Mouse (Mus musculus) c-Kit-positive CD71-negative TER-119-negative erythroid progenitor cells, embryonic 14.5 days (primary cell): ENCODE measurements around the gene Dbh.

Source experiments
- DNase-seq: peaks from one replicate; pipeline ENCODE4 v3.0.0-alpha.2; 2013; ENCODE audit warnings: low read depth

Gene Dbh

DNA sequence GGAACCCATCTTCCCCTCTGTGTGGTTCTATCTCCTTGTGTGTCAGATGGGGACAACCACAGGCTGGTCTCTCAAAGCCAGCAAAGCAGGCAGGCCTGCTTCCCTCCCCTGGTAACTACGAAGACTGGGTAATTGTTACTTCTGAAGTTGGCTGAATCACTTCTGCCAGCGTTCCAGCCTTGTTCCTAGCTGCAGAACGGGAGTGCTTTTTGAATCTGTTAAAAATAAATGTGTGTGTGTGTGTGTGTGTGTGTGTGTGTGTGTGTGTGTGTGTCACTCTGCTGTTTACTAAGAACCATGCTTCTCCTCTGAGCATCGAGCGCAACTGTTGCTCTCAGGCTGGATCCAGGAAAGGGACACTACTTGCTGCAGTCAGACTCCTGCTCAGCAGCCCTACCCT, 1.2 kb upstream of the Dbh start:
- no peak for DNase-seq

DNA sequence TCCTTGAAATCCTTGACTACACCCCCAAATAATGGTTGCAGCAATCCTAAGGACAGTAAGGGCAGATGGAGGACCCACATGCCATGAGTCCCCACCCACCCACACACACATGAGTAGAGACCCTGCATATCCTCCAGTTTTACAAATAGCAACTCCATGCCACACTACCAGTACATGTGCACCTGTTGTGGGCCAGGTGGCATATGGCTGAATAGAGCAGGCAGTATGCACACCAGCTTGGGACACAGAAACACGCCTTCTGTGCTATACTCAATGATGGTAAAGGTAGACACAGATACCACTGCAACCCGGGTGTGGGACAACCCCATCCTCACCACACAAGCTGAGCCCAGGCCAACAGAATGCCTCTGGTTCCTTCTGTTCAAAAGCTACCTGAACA, 1.0 kb downstream of the Dbh start:
- DNase-seq = no peak

DNA sequence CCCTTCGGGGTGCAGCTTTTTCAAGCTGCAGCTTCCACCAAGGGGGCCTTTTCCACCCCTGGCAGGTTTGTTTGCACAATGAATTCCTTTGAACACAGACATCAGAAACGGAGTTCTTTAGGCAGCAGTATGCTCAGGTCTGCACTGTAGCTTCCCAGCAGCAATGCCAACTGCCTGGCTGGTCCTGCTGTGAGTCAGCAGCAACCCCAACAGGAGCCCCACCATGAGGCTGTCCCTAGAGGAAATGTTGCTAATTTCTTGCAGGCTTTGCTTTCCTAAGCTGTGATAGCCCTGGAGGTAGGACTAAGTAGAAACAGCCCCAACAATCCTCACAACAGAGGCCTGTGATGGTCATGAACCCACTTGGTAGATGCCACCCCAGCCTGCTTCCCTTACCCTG, 2.0 kb downstream of the Dbh start:
- no peak for DNase-seq

DNA sequence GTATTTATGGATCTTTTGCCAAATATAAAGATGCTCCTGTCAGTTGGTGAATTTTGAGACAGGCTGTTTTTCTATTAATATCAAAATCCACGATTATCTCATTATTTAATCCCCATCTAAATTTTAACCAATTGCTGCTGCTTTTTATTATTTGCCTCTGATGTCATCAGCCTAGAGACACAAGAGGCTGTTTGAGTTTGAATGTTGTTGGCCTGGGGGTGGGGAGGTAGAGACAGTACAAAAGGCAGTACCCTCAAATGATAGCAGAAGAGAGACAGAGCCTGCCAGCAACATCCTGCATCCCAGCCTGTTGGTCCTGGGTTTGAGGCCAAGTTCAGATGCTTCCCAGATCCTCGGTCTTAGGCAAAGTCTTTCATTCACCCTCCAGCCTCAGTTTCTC, 9.2 kb downstream of the Dbh start:
- DNase-seq = no peak

DNA sequence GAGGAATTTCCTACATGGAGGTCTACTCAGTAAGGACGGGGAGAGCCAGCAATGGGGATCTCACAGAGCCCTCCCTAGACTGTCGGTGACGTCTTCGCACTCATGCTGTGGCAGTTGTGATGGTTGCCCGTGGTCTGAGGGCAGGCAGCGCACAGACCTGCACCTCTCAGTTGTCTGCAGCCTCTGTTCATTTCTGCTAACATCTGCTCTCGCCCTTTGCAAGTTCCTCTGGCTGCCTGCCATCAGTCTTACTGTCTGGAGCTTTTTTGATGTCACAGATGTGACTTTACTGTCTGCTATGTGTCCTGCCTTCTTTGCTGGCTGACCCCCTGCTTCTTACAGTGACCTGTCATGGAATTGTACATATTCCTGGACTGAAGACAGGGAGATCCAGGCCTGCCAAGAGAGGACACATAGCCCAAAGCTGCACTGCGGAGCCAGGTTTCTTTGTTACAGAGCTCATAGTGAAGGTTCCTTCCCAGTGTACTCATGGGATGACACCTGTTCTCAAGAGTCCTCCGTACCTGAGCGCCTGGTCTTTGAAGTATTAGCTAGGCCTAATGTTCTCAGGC, 10.7 kb downstream of the Dbh start:
- DNase-seq = no peak

DNA sequence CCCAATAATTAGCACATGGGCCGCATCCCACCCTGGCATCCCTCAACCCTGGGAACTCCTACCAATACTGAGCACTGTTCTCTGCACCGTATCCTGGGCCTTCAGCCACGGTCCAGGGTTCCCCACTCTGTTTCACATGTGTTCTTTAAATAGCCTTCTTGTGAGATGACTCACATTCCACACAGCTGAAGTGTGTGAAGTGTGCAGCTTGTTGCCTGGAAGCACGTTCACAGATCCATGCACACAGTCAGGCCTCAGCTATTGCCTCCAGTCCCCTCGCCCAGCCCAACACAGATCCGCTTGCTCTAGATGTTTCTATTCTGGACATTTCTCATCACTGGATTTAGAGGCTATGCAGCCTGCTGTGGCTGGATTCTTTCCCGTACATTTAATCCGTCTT, 14.1 kb downstream of the Dbh start:
- no peak for DNase-seq

DNA sequence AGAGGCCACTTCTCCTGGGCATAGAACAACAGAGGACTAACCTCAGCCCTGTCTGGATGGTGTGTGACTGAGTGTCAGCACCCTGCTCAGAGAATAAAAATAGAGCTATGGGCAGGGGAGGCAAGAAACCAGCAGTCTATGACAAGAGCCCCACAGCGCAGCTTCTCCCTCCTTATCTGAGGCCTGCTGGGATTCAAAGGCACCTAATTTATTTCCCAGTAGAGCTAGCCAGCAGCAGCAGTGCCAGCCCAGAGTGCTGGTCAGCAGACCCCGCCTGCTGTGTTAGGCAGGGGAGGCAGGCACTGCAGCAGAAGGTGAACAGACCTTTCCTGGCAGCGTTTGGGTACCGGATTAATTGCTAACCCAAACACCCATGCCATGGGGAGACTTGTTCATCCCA, 16.9 kb downstream of the Dbh start:
- DNase-seq = no peak

DNA sequence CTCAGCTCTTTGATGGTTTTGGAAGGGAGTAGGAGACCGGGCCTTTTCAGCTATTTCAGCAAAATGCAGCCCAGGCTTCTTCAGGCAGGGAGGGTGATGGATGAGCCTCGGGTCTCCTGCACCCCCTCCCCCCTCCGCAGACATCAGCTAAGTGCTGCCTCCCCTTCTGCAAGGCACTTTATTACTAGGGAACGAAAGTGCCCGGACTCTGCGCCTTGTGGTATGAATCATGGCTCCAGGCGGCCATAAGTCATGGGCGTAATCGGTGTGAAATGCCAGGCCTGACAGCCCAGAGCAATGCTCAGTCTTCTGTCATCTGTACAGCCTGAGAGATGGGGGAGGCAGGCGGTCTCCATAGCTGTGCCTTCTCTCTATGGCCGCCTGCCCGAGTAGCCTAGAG, 18.7 kb downstream of the Dbh start:
- DNase-seq = no peak

DNA sequence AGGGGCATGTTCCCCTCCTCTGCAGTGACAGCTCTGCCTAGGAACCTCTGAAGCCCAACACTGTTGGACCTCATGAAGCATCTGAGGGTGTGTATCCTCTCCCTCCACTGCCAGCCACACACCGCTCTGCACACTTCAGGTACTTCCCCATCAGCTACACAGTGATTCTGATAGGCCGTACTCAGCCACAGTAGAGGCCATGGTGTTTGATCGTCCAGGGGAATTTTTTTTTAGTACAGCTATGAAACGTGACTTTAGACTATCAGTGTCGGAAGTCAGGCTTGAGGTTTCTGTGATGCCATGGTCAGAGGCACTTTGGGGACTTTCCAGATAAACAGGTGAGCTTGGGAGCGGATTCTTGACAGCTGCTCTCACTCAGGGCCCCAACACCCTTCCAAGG, 22.5 kb downstream of the Dbh start:
- DNase-seq = no peak

DNA sequence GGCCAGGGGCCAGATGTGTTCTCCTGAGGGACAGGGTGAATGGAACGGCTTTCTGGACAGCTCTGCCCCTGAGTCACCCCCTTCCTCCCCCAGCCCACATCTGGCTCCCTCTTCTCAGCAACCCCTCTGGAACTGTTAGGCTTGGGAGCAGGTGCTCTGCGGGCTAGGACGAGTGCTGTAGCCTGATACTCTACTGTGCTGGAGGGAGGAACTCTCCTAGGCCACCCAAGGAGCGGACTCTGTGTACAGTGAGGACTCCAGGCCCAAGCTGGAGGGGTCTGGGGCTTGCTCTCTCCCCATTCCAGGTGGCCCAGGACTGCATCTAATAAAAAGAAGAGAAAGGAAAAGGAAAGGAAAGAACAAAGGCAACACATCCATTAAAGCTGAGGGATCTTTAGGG, 25.0 kb downstream of the Dbh start:
- DNase-seq = no peak

DNA sequence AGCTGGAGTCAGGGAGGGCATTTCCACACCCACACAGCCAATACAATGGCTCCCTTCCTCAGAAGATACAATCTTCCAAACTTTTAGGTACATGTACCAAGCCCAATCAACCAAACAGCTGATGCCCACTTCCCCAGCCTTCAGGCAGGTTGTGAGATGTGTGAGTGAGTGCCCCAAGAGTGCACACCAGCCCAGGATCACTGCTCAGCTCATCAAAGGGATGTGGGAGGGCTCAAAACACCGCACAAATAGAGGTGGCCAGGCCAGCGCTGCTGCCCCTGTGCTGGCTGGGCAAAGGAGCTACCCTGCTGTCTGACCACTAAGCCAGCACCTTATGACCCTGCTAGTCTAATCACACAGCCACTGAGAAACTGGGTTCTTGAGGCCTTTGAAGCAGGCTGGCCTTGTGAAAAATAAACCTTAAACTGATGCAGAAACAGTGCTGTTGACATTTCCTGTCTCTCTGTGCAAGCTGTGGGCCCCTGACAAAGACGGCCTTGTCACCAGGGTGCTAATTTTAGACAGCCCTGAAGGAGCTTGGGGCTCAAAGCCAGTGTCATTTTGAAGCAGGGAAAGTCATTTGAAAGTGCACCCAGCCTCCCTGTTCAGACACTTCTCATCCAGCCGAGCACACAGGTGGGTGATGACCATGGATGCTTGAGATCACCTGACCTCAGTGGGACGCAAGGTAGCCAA, 33.7 kb downstream of the Dbh start:
- DNase-seq = no peak

DNA sequence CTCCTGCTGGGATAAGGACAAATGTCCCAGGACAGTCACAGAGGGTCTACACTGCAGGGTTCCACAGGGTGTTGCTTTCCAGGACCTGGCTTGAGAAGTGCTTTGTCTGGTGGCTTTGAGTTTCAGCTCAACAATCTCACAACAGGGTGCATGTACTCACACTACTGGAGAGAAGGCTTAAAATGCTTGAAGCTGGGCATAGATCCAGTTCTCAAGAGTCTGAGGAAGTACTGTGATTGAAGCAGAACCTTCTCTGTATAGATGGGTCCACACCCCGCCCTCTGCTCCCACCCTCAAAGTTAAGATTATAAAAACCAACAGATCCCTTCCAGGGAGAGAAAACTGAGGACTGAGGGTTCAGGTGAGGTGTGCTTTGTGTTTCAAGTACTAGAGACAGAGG, 35.6 kb downstream of the Dbh start:
- DNase-seq = no peak

DNA sequence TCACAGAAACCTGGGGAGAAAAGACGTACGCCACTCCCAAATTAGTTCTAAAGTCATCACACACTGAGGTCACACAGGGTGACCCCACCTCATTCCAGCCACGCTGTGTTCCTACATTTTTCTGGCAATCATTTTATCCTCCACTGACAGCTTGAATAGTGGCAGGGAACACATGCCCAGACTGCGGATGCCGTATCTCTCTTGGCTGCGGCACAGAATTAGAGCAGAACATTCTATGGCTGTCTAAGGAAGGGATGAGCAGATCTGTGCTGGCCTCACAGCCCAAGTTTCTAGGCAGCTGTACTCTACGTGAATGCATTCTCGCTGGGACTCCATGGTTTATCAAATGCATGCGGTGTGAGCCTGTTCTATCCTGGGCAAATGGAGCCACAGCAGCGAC, 40.6 kb downstream of the Dbh start:
- DNase-seq = no peak

DNA sequence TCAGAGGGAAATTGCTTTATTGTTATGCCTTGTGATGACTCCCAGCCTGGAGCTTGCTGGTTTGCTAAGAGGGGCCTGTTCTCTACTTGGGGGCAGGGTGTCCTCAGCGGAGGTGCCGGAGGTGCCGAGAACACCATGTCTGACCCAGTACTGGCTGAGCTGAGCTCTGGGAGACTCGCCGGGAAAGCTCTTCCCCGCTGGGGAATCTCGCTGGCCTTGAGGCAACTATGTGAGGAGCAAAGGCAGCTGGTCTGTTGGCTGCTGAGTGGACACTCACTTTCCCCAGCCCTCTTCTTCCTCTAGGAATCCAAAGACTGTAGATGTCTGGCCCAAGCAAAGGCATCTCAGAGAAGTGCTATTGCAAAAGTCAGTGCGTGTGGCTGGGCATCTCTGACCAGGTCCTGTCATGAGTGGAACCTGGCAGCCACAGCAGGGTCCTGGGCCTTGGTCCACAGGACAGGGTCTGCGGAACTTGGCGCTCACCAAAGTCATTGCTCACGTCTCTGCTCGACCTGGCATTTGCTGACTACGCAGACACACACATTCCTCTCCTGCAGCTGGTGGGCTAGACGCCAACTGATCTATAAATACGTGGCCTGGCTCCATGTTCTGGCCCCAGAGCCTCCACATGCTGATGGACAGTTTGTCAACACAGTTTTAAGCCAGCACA, 41.2 kb downstream of the Dbh start:
- no peak for DNase-seq

DNA sequence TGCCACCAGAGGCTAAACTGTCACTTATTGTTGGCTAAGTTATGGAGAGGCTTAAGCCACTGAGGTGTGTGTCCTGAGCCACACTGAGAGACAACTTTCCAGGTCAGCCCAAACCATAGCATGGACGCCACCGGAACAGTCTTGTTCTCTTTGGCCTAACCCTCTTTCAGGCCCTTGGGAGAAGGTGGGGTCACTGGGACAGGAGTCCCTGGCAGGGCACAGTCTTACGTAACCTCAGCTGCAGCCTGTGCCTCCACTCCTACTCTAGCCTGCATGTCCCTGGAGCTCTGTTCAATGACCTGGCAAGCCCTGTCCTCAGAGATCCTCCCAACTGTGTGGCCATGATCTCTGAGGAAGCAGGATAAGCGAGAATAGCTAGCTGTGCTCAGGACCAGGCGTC, 42.1 kb downstream of the Dbh start:
- no peak for DNase-seq

DNA sequence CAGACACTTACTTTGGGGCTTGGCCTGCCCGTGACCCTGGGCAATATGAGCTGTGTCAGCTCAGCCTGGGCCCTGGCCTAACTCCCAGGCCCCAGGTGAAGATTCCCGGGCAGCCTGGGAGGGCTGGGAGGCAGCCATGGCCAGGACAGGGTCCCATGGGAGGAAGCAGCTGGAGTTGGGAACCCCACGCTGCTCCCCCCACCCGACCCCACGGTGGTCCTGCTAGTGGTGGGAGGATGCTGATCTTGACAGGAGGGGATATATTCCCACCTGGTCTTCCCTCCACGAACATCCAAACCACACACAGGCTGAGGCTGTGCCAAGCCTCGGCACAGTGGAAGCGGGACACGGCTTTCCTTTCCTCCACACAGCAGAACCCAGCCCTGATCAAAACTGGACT, 44.3 kb downstream of the Dbh start:
- no peak for DNase-seq

DNA sequence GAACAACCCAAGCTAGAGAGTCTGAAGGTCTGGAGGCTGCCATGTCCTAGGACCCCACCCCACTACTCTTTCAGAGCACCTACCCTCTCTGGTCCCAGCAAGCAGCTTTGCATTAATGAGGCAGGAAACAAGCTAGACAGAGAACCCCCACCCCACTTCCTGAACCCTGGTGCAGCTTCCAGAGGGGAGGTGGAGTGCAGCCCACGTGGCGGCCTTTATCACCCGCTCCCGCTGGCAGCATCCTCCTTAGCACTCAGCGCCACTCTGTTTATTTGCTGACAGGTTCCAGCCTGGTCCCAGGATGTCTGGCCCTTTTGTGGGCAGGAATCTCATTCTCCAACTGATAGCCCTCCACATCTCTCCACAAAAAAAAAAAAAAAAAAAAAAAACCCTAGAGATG, 44.8 kb downstream of the Dbh start:
- DNase-seq = no peak

DNA sequence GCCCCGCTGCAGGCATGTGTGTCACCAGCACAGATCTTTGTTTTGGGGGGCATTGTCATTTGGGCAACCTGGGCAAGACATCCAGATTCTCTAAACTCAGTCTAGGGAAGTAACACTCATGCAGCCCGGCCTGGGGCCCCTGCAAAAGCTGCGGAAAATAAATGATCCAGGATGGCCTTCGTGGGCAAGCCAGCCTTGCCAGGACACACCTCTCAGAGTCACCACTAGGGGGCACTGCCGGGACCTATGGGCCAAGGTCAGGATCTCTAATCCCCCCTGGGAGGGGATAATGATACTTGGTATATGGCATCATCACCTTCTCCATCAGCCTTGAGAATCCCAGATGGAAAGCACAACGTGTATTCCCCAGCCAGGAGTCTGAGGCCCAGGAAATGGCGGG, 45.2 kb downstream of the Dbh start:
- DNase-seq = peak; percentile 31

DNA sequence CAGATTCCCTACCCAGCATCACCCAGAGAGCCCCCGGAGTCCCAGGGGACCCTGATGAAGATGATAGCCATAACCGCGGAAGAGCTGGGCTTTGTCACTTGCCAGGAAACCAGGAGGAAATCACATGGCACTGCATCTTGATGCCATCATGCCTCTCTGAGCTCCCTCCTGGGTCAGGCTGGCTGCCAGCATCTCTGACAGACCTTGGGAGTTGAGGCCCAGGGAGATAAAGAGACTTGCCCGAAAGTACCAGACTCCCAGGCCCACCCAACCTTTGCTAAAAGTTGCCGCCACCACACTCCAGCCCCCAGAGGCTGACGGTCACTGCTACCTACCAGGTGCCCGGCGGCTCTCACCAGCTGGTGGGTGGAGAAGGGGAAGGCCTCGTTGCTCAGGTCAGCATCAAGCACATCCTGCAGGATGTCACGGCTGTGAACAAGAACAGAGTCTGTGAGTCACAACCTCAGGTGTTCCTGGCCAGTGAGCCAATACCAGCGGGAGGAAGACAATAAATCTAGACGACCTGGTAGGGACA, 45.7 kb downstream of the Dbh start:
- no peak for DNase-seq

DNA sequence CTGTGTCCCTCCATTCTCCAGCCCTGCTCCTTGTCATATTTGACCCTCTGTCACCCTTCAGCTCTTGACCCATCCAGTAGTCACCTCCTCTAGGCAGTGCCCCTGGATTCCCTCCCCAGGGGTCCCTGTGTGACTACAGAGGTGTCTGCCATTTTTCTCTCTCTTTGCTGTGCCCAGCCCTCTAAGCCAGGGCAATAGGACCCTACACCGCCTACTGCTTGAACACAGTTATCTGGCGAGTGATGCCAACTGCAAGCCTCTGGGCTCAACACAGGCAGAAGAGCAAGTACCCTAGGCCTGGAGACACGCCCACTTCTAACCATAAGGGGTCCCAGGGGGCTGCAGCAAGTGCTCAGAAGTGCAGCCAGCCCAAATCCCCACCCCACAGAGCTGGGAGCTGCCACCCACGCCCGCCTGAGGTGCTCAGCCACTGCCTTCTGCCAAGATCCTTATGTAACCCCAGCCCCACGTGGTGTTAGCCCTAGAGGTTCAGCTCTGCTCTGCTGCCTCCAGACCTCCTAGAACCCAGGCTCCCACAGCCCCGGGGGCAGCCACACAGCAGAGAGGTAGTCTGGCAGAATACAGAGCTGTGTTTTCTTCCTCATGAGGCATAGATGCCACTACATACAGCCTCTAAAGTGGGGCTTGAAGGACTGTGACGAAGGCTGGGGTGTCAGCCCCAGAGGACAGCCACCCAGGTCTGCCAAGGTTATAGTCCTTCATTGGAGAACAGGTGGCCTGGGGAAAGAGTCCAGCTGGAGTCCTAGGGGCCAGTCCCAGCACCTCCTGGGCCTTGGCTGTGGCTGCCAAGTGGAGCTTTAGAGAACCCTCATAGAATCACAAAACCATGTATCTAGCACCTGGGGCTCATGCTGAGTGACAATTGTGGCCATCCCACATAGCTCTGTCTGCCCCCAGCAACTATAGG, 47.2 kb downstream of the Dbh start:
- DNase-seq = no peak

DNA sequence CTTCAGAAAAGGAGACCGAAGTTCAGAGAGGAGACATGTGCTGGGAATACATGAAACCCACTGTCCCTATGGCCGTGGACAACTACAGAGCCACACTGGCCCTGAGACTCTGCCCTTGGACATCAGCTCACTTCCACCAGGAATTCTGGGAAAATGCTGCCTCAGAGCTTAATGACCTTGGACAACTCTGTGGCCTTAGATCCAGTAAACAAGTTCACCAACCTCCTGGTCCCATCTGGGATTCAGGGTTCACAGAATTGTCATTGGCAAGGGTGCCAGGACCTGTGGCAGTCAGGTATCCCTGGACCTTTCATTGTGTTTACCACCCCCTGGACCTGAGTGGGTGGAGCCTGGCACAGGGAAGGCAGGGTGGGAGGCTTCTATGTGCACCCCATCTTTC, 50.5 kb downstream of the Dbh start:
- DNase-seq = no peak

DNA sequence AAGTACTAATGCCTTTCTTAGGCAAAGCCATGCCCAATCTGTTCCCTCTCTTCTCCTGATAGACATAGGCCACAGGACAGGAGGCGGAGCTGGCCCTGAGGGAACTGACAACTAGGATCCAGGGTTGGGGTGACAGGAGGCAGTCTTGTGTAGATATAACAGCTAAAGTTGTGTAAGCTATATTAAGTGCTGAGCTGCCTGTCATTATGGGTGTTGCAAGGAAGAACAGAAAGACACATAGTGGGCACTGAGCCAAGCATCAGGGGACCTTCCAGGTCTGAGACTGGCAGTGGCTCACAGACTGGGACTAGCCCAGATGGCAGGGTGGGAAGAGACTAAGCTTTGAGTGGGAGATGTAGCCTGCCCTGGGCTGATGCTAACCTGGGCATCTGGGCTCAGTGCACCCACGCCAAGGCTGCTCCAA, 53.1 kb downstream of the Dbh start:
- no peak for DNase-seq

DNA sequence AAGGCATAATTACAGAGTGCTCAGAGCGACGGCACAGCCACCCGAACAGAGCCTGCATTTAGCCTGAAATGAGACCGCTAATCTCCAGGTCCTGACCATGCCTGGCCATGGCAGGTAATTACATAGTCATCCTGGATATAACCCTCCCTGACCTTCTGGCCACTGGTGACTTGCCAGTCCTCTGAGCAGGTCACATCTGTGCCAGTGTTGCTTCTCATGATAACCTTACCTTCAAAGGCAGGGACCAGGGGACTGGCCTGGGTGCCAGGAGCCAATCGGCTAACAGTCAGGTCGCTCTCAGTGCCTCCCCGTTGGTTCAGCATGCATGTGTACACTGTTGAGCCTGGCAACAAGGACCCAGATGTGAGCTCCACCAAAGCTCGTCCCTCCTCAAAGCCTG, 53.5 kb downstream of the Dbh start:
- DNase-seq = no peak
